Mouse (Mus musculus) megakaryocyte progenitor cell, adult 5-6 weeks (primary cell): ENCODE results near the gene Umodl1. TPM values are rescaled to one million over a fixed set of nuclear protein-coding genes. Genes with fewer than 3 reads are reported as not detected.

Experiments used
- ATAC-seq: replicated peaks from 2 replicates; pipeline ENCODE4 v1.8.0; 2016; ENCODE audit warnings: mild to moderate bottlenecking, moderate TSS enrichment, inconsistent platforms; ENCODE audit not compliant: poor library complexity
- total RNA-seq, 2 experiments: library from RNA; stranded (forward) in 1 of 2; stranded (reverse) in 1 of 2; fragments of 157-497, 149-512 nt in 1 of 2; fragments of 200-1000 nt in 1 of 2; gene quantifications; 2 replicates each; pipeline versions ENCODE4 v1.2.3 to v1.2.4; 2015 to 2017

Gene Umodl1
- total RNA-seq, 2 experiments from 2014 or later = not detected

GRCm38 (mm10) chr17:30990254-30990653, 35.8 kb downstream of the Umodl1 start:
- peak; percentile 68 for ATAC-seq

GRCm38 (mm10) chr17:30996296-30996695, 41.9 kb downstream of the Umodl1 start:
- ATAC-seq = no peak

- no peak for ATAC-seq
Measured at GRCm38 (mm10) chr17:31000897-31001296, 46.5 kb downstream of the Umodl1 start.

GRCm38 (mm10) chr17:31002613-31003012, 48.2 kb downstream of the Umodl1 start:
- no peak for ATAC-seq

- no peak for ATAC-seq
Measured at GRCm38 (mm10) chr17:31005284-31005683, 50.8 kb downstream of the Umodl1 start.

GRCm38 (mm10) chr17:31007357-31007756, 52.9 kb downstream of the Umodl1 start:
- no peak for ATAC-seq

GRCm38 (mm10) chr17:31008416-31008815, 54.0 kb downstream of the Umodl1 start:
- no peak for ATAC-seq

GRCm38 (mm10) chr17:31011551-31012394, 57.3 kb downstream of the Umodl1 start:
- peak; percentile 92 for ATAC-seq

GRCm38 (mm10) chr17:31018267-31018666, 63.8 kb downstream of the Umodl1 start:
- ATAC-seq = peak; percentile 88

GRCm38 (mm10) chr17:31019505-31019904, 65.1 kb downstream of the Umodl1 start:
- ATAC-seq = no peak

- ATAC-seq = no peak
Measured at GRCm38 (mm10) chr17:31020078-31020477, 65.6 kb downstream of the Umodl1 start.

- ATAC-seq = no peak
Measured at GRCm38 (mm10) chr17:31021276-31021675, 66.8 kb downstream of the Umodl1 start.

- no peak for ATAC-seq
Measured at GRCm38 (mm10) chr17:31024125-31024781, 69.8 kb downstream of the Umodl1 start.

- no peak for ATAC-seq
Measured at GRCm38 (mm10) chr17:31024782-31025125, 70.3 kb downstream of the Umodl1 start.

- no peak for ATAC-seq
Measured at GRCm38 (mm10) chr17:31026986-31027385, 72.5 kb downstream of the Umodl1 start.

GRCm38 (mm10) chr17:31027723-31028122, 73.3 kb downstream of the Umodl1 start:
- ATAC-seq = no peak

- ATAC-seq = no peak
Measured at GRCm38 (mm10) chr17:31028821-31029370, 74.5 kb downstream of the Umodl1 start.

GRCm38 (mm10) chr17:31029407-31029806, 75.0 kb downstream of the Umodl1 start:
- no peak for ATAC-seq

- ATAC-seq = 0 out of 2 replicates have a peak, but pooled peaks have one; percentile 19
Measured at GRCm38 (mm10) chr17:31032341-31032740, 77.9 kb downstream of the Umodl1 start.

GRCm38 (mm10) chr17:31033251-31033650, 78.8 kb downstream of the Umodl1 start:
- ATAC-seq = no peak

GRCm38 (mm10) chr17:31034165-31034564, 79.7 kb downstream of the Umodl1 start:
- ATAC-seq = peak; percentile 78
